Comparison of ENCODE assay signal across 20 mouse cellular contexts in the genomic region with DNA sequence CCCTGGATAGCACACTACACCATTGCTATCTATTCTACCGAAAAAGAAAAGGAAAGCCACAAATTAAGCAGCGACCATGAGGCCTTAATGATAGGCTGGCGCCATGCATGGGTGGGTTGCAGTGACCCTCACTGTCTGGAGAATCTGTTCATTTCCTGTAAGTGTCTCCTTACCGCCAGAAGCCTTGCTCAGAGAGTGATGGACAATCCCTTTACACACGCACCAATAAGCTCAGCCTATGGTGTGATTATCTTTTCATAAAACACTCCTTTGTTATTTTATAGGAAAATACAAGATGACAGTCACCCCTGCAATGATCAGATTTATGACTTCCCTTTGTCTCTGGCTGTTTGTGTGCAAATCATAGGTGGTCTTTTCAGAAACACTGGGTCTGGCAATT.
DNase-seq lines count a peak whose midpoint lies in the region; ATAC-seq and TF ChIP-seq lines count a peak whose summit lies in the region.
"Had no signal": no experiment of that assay in that cellular context is flagged by ENCODE, and none has a peak within 500 bp of the region (broad histone marks: within the 10 kb centered on the region; RNA-seq: fewer than 3 reads in every experiment).

No protein-coding gene starts in this region.

- 13% methylated on average over 5 of the region's 5 CpGs for WGBS in kidney, embryonic 14.5 days
- WGBS in forebrain, postnatal 0 days, result 71% methylated on average over 5 of the region's 5 CpGs

- no peaks in the 10 kb centered on the region for H3K27me3 ChIP-seq in kidney, embryonic 14.5 days (ENCODE audit: control insufficient read depth, insufficient read depth, low read length)
- no peaks in the 10 kb centered on the region for H3K27me3 ChIP-seq in forebrain, postnatal 0 days (ENCODE audit: insufficient read depth, low read length)
- H3K27me3 ChIP-seq: CH12.LX; forebrain, embryonic 13.5 days; heart, embryonic 12.5 days; Patski had no signal

- no peak overlapping the region for H3K9ac ChIP-seq in kidney, embryonic 14.5 days (ENCODE audit: low read depth, low read length)
- H3K9ac ChIP-seq in forebrain, postnatal 0 days, result no peak overlapping the region
- H3K9ac ChIP-seq: forebrain, embryonic 13.5 days; heart, embryonic 12.5 days; hindbrain, embryonic 14.5 days had no signal

- no peaks in the 10 kb centered on the region for H3K9me3 ChIP-seq in kidney, embryonic 14.5 days (ENCODE audit: control insufficient read depth, low read length)
- H3K9me3 ChIP-seq in forebrain, postnatal 0 days (ENCODE audit: low read length), result no peaks in the 10 kb centered on the region
- H3K9me3 ChIP-seq: embryonic facial prominence, embryonic 10.5 days; forebrain, embryonic 13.5 days; heart, embryonic 12.5 days; hindbrain, embryonic 10.5 days had no signal

- no peak for TF ChIP-seq POLR2A in brain, embryonic 14.5 days (IDR thresholded peaks at IDR 0.05; ENCODE audit: borderline replicate concordance, extremely low read depth, insufficient read depth, insufficient read length, poor library complexity, severe bottlenecking)

- TF ChIP-seq CTCF in brain, embryonic 14.5 days (IDR thresholded peaks at IDR 0.05; ENCODE audit: borderline replicate concordance, extremely low read depth, insufficient read depth, insufficient read length), result no peak
- no peak for TF ChIP-seq CTCF in forebrain, postnatal 0 days (IDR thresholded peaks at IDR 0.05; ENCODE audit: low read depth)

- ATAC-seq in kidney, embryonic 14.5 days (ENCODE audit: low FRiP score, low TSS enrichment), result peak; percentile 83
- ATAC-seq in forebrain, postnatal 0 days, result no peak
- ATAC-seq: activated CD4-positive, CD25-positive, alpha-beta regulatory T cell, adult 4 months; forebrain, embryonic 13.5 days; Patski had no signal

- H3K4me2 ChIP-seq in kidney, embryonic 14.5 days (replicated peaks; ENCODE audit: low read depth, low read length), result no peak overlapping the region
- H3K4me2 ChIP-seq in forebrain, postnatal 0 days (ENCODE audit: low read depth), result no peak overlapping the region
- H3K4me2 ChIP-seq: forebrain, embryonic 13.5 days; heart, embryonic 12.5 days; hindbrain, embryonic 14.5 days had no signal

- H3K36me3 ChIP-seq in kidney, embryonic 14.5 days (ENCODE audit: control insufficient read depth, insufficient read depth, low read length), result no peaks in the 10 kb centered on the region
- H3K36me3 ChIP-seq in forebrain, postnatal 0 days (ENCODE audit: insufficient read depth), result no peaks in the 10 kb centered on the region
- H3K36me3 ChIP-seq: embryonic facial prominence, embryonic 10.5 days; heart, embryonic 12.5 days; hindbrain, embryonic 10.5 days had no signal

- peak overlapping the region; percentile 53; the same call in 1 of the 2 replicates for H3K27ac ChIP-seq in kidney, embryonic 14.5 days (ENCODE audit: low read depth, low read length)
- no peak overlapping the region for H3K27ac ChIP-seq in forebrain, postnatal 0 days (ENCODE audit: low read depth, low read length)
- H3K27ac ChIP-seq: embryonic facial prominence, embryonic 10.5 days; forebrain, embryonic 13.5 days; gastrocnemius, adult 2 months; hindbrain, embryonic 10.5 days; hindbrain, embryonic 14.5 days had no signal

- H3K4me1 ChIP-seq in kidney, embryonic 14.5 days (ENCODE audit: control insufficient read depth, insufficient read depth, low read length), result peaks cover 25% of the 10 kb centered on the region
- H3K4me1 ChIP-seq in forebrain, postnatal 0 days (ENCODE audit: insufficient read depth), result no peaks in the 10 kb centered on the region
- H3K4me1 ChIP-seq: forebrain, embryonic 13.5 days had no signal

- no peak for DNase-seq in kidney, postnatal 25 days
- peak; percentile 19 to 45 for DNase-seq in kidney, postnatal 4 days
- DNase-seq in kidney, adult 8-10 months, result no peak
- peak; percentile 40 for DNase-seq in brain, embryonic 14.5 days (ENCODE audit: low read depth)
- peak; percentile 67 for DNase-seq in retina, embryonic 14.5 days (ENCODE audit: low spot score)
- DNase-seq in forebrain, postnatal 0 days, result no peak
- DNase-seq: adrenal gland, postnatal 14 days; cerebellum, adult 2 months; cerebellum, postnatal 10 days; gastrocnemius, adult 2 months; gastrocnemius, postnatal 25 days had no signal

- no peak overlapping the region for H3K4me3 ChIP-seq in kidney, embryonic 14.5 days (ENCODE audit: low read length)
- no peak overlapping the region for H3K4me3 ChIP-seq in forebrain, postnatal 0 days (ENCODE audit: low read depth, low read length)
- H3K4me3 ChIP-seq: embryonic facial prominence, embryonic 10.5 days; forebrain, embryonic 13.5 days; gastrocnemius, adult 2 months; heart, embryonic 12.5 days; hindbrain, embryonic 10.5 days had no signal

Comparison
In these comparisons a context has a peak if more than half of its experiments do, and no peak if none do; other contexts are left out.
1. DNase-seq: peak in kidney, postnatal 4 days (2 of 2), brain, embryonic 14.5 days (single experiment) and retina, embryonic 14.5 days (single experiment); none in kidney, postnatal 25 days (0 of 2), kidney, adult 8-10 months (0 of 2) and forebrain, postnatal 0 days (single experiment).